Mouse (Mus musculus): Measurements from ENCODE around the gene Dgkb.

Dgkb gene

GRCm38 (mm10) chr12:37996417-37996946, 179.0 kb downstream of the Dgkb start:
- DNase-seq (ENCODE audit: low read depth) = no peak

GRCm38 (mm10) chr12:38017674-38018073, 200.1 kb downstream of the Dgkb start:
- no peak for DNase-seq (ENCODE audit: low read depth)

GRCm38 (mm10) chr12:38047256-38047655, 229.7 kb downstream of the Dgkb start:
- no peak for DNase-seq (ENCODE audit: low read depth)

- DNase-seq (ENCODE audit: low read depth) = no peak
Measured at GRCm38 (mm10) chr12:38088224-38088623, 270.7 kb downstream of the Dgkb start.

- no peak for DNase-seq (ENCODE audit: low read depth)
Measured at GRCm38 (mm10) chr12:38111928-38112327, 294.4 kb downstream of the Dgkb start.

- no peak for DNase-seq (ENCODE audit: low read depth)
Measured at GRCm38 (mm10) chr12:38114990-38115615, 297.6 kb downstream of the Dgkb start.

GRCm38 (mm10) chr12:38123524-38123923, 306.0 kb downstream of the Dgkb start:
- no peak for DNase-seq (ENCODE audit: low read depth)

GRCm38 (mm10) chr12:38125297-38125696, 307.8 kb downstream of the Dgkb start:
- no peak for DNase-seq (ENCODE audit: low read depth)

- peak; percentile 7 for DNase-seq (ENCODE audit: low read depth)
Measured at GRCm38 (mm10) chr12:38130209-38130915, 312.8 kb downstream of the Dgkb start.

- DNase-seq (ENCODE audit: low read depth) = no peak
Measured at GRCm38 (mm10) chr12:38136379-38136778, 318.9 kb downstream of the Dgkb start.

- no peak for DNase-seq (ENCODE audit: low read depth)
Measured at GRCm38 (mm10) chr12:38140039-38140438, 322.5 kb downstream of the Dgkb start.

- no peak for DNase-seq (ENCODE audit: low read depth)
Measured at GRCm38 (mm10) chr12:38232665-38233064, 415.1 kb downstream of the Dgkb start.

GRCm38 (mm10) chr12:38268856-38269255, 451.3 kb downstream of the Dgkb start:
- no peak for DNase-seq (ENCODE audit: low read depth)

GRCm38 (mm10) chr12:38301497-38301896, 484.0 kb downstream of the Dgkb start:
- no peak for DNase-seq (ENCODE audit: low read depth)

GRCm38 (mm10) chr12:38303841-38304240, 486.3 kb downstream of the Dgkb start:
- DNase-seq (ENCODE audit: low read depth) = no peak

GRCm38 (mm10) chr12:38304245-38304644, 486.7 kb downstream of the Dgkb start:
- no peak for DNase-seq (ENCODE audit: low read depth)

GRCm38 (mm10) chr12:38309885-38310284, 492.4 kb downstream of the Dgkb start:
- DNase-seq (ENCODE audit: low read depth) = no peak

- no peak for DNase-seq (ENCODE audit: low read depth)
Measured at GRCm38 (mm10) chr12:38327729-38328271, 510.3 kb downstream of the Dgkb start.

GRCm38 (mm10) chr12:38328779-38329178, 511.3 kb downstream of the Dgkb start:
- DNase-seq (ENCODE audit: low read depth) = no peak

GRCm38 (mm10) chr12:38342657-38343056, 525.1 kb downstream of the Dgkb start:
- DNase-seq (ENCODE audit: low read depth) = no peak

- no peak for DNase-seq (ENCODE audit: low read depth)
Measured at GRCm38 (mm10) chr12:38352481-38352880, 535.0 kb downstream of the Dgkb start.

GRCm38 (mm10) chr12:38356386-38356785, 538.9 kb downstream of the Dgkb start:
- DNase-seq (ENCODE audit: low read depth) = no peak

- no peak for DNase-seq (ENCODE audit: low read depth)
Measured at GRCm38 (mm10) chr12:38361491-38361890, 544.0 kb downstream of the Dgkb start.
